Mouse (Mus musculus) olfactory bulb, adult 2 months (tissue): ENCODE measurements around the gene Dohh.

Experiments used
- CTCF ChIP-seq: fragments of 200-500 bp; IDR thresholded peaks from 2 replicates; pipeline ENCODE4 v1.5.1; 2012; ENCODE audit warnings: low read depth, mild to moderate bottlenecking, low read length, moderate library complexity; ENCODE audit not compliant: insufficient read depth
- POLR2A ChIP-seq: fragments of 200-500 bp; IDR thresholded peaks from 2 replicates; pipeline ENCODE4 v1.6.1; 2012; ENCODE audit warnings: mild to moderate bottlenecking, low read depth, low read length, moderate library complexity; ENCODE audit not compliant: insufficient read depth

GRCm38 (mm10) chr10:81375322-81375721, 8.9 kb upstream of the Dohh start:
- TF ChIP-seq POLR2A, result no peak
- no peak for TF ChIP-seq CTCF
